In genomic region chrX:74367512-74367911, GRCm38 (mm10) we compare ENCODE assay signal across 9 mouse cellular contexts. TPM values are rescaled to one million over a fixed set of nuclear protein-coding genes. Genes with fewer than 3 reads are reported as not detected.
DNase-seq lines count a peak whose midpoint lies in the region; ATAC-seq and TF ChIP-seq lines count a peak whose summit lies in the region.
"Had no signal": no experiment of that assay in that cellular context is flagged by ENCODE, and none has a peak within 500 bp of the region (broad histone marks: within the 10 kb centered on the region; RNA-seq: fewer than 3 reads in every experiment).

No protein-coding gene starts in this region.

- no peak for DNase-seq in kidney, postnatal 10 days
- DNase-seq in embryo, embryonic 10 days (ENCODE audit: low spot score), result no peak
- no peak for DNase-seq in cerebellum, adult 9-11 months
- no peak for DNase-seq in layer of hippocampus, adult 9-10 months (ENCODE audit: low spot score)
- DNase-seq: right cerebral cortex, adult 18-20 months had no signal

- H3K4me2 ChIP-seq in kidney, embryonic 15.5 days, result peak overlapping the region; percentile 62
- H3K4me2 ChIP-seq in hindbrain, embryonic 13.5 days, result peak overlapping the region; percentile 65
- peak overlapping the region; percentile 69 for H3K4me2 ChIP-seq in midbrain, embryonic 13.5 days (replicated peaks)

- peak overlapping the region; percentile 85 for H3K27ac ChIP-seq in kidney, embryonic 15.5 days
- 0 out of 2 replicates have a peak overlapping the region, but pooled peaks have one; percentile 38 for H3K27ac ChIP-seq in cortical plate, adult 2 months (ENCODE audit: insufficient read depth, low read length)
- peak overlapping the region; percentile 80; the same call in 1 of the 2 replicates for H3K27ac ChIP-seq in hindbrain, embryonic 13.5 days
- H3K27ac ChIP-seq in midbrain, embryonic 13.5 days, result no peak overlapping the region

- no peak for TF ChIP-seq POLR2A in cortical plate, adult 2 months (IDR thresholded peaks at IDR 0.05; ENCODE audit: extremely low read depth, insufficient read depth, low read length)

- H3K9me3 ChIP-seq in kidney, embryonic 15.5 days (replicated peaks), result no peaks in the 10 kb centered on the region
- no peaks in the 10 kb centered on the region for H3K9me3 ChIP-seq in hindbrain, embryonic 13.5 days
- no peaks in the 10 kb centered on the region for H3K9me3 ChIP-seq in midbrain, embryonic 13.5 days

- WGBS in kidney, embryonic 15.5 days, result 66% methylated on average over 10 of the region's 10 CpGs
- 68% methylated on average over 10 of the region's 10 CpGs for WGBS in hindbrain, embryonic 13.5 days
- WGBS in midbrain, embryonic 13.5 days, result 70% methylated on average over 10 of the region's 10 CpGs

- H3K4me1 ChIP-seq in kidney, embryonic 15.5 days, result peaks cover 17% of the 10 kb centered on the region
- no peaks in the 10 kb centered on the region; the same call in 1 of the 2 replicates for H3K4me1 ChIP-seq in cortical plate, adult 2 months (ENCODE audit: control insufficient read depth, insufficient read depth, low read length)
- H3K4me1 ChIP-seq in hindbrain, embryonic 13.5 days (replicated peaks), result peaks cover 19% of the 10 kb centered on the region
- peaks cover 10% of the 10 kb centered on the region for H3K4me1 ChIP-seq in midbrain, embryonic 13.5 days (replicated peaks)

- ATAC-seq in kidney, embryonic 15.5 days (replicated peaks; ENCODE audit: low FRiP score), result no peak
- ATAC-seq in hindbrain, embryonic 13.5 days (ENCODE audit: low FRiP score), result 0 out of 2 replicates have a peak, but pooled peaks have one; percentile 6
- 0 out of 2 replicates have a peak, but pooled peaks have one; percentile 2 for ATAC-seq in midbrain, embryonic 13.5 days

- H3K9ac ChIP-seq in kidney, embryonic 15.5 days, result peak overlapping the region; percentile 67
- peak overlapping the region; percentile 82 for H3K9ac ChIP-seq in hindbrain, embryonic 13.5 days
- H3K9ac ChIP-seq in midbrain, embryonic 13.5 days (replicated peaks), result peak overlapping the region; percentile 84

- peaks cover 25% of the 10 kb centered on the region for H3K36me3 ChIP-seq in kidney, embryonic 15.5 days
- H3K36me3 ChIP-seq in hindbrain, embryonic 13.5 days, result no peaks in the 10 kb centered on the region
- peaks cover 3% of the 10 kb centered on the region; the same call in 1 of the 2 replicates for H3K36me3 ChIP-seq in midbrain, embryonic 13.5 days

- no peak for TF ChIP-seq CTCF in cortical plate, adult 2 months (IDR thresholded peaks at IDR 0.05; ENCODE audit: extremely low read depth, insufficient read depth, low read length)

- H3K4me3 ChIP-seq in kidney, embryonic 15.5 days (replicated peaks), result peak overlapping the region; percentile 62
- peak overlapping the region; percentile 91 for H3K4me3 ChIP-seq in cortical plate, adult 2 months (ENCODE audit: insufficient read depth, low read length)
- peak overlapping the region; percentile 59 for H3K4me3 ChIP-seq in hindbrain, embryonic 13.5 days
- H3K4me3 ChIP-seq in midbrain, embryonic 13.5 days (replicated peaks), result peak overlapping the region; percentile 59

- H3K27me3 ChIP-seq in kidney, embryonic 15.5 days, result no peaks in the 10 kb centered on the region
- no peaks in the 10 kb centered on the region for H3K27me3 ChIP-seq in hindbrain, embryonic 13.5 days
- H3K27me3 ChIP-seq in midbrain, embryonic 13.5 days, result no peaks in the 10 kb centered on the region

RNA-seq across cellular contexts. Expression of gene Ubl4a, which starts 5.5 kb away (rescaled TPM):
- polyA plus RNA-seq in kidney, embryonic 15.5 days (2015; fragmentation: Nextera tagmentation; extraction: Ambion mirVana), result 68.4 and 76.0 TPM in 2 replicates
- 82.9 and 83.8 TPM in 2 replicates for polyA plus RNA-seq in cortical plate, adult 2 months (2012; rRNA removed)
- 61.6 and 64.0 TPM in 2 replicates for polyA plus RNA-seq in hindbrain, embryonic 13.5 days (2015; fragmentation: Nextera tagmentation; extraction: Ambion mirVana)
- 66.7 and 68.8 TPM in 2 replicates for polyA plus RNA-seq in midbrain, embryonic 13.5 days (2015; fragmentation: Nextera tagmentation; extraction: Ambion mirVana)

RNA-seq across cellular contexts. Expression of gene Slc10a3, which starts 5.6 kb away (rescaled TPM):
- 19.7 and 22.1 TPM in 2 replicates for polyA plus RNA-seq in kidney, embryonic 15.5 days (2015; fragmentation: Nextera tagmentation; extraction: Ambion mirVana)
- 4.2 and 5.2 TPM in 2 replicates for polyA plus RNA-seq in cortical plate, adult 2 months (2012; rRNA removed)
- 8.2 and 8.5 TPM in 2 replicates for polyA plus RNA-seq in hindbrain, embryonic 13.5 days (2015; fragmentation: Nextera tagmentation; extraction: Ambion mirVana)
- 7.0 and 8.5 TPM in 2 replicates for polyA plus RNA-seq in midbrain, embryonic 13.5 days (2015; fragmentation: Nextera tagmentation; extraction: Ambion mirVana)

RNA-seq across cellular contexts. Expression of gene Lage3, which starts 14.1 kb away (rescaled TPM):
- polyA plus RNA-seq in kidney, embryonic 15.5 days (2015; fragmentation: Nextera tagmentation; extraction: Ambion mirVana), result 123 and 126 TPM in 2 replicates
- polyA plus RNA-seq in cortical plate, adult 2 months (2012; rRNA removed), result 51.6 and 54.4 TPM in 2 replicates
- polyA plus RNA-seq in hindbrain, embryonic 13.5 days (2015; fragmentation: Nextera tagmentation; extraction: Ambion mirVana), result 79.4 and 79.8 TPM in 2 replicates
- 82.8 and 85.4 TPM in 2 replicates for polyA plus RNA-seq in midbrain, embryonic 13.5 days (2015; fragmentation: Nextera tagmentation; extraction: Ambion mirVana)

RNA-seq across cellular contexts. Expression of gene Fam3a, which starts 25.6 kb away (rescaled TPM):
- polyA plus RNA-seq in kidney, embryonic 15.5 days (2015; fragmentation: Nextera tagmentation; extraction: Ambion mirVana), result 38.9 and 40.2 TPM in 2 replicates
- polyA plus RNA-seq in cortical plate, adult 2 months (2012; rRNA removed), result 31.6 TPM in 2 replicates
- 36.3 and 36.5 TPM in 2 replicates for polyA plus RNA-seq in hindbrain, embryonic 13.5 days (2015; fragmentation: Nextera tagmentation; extraction: Ambion mirVana)
- 33.7 and 37.7 TPM in 2 replicates for polyA plus RNA-seq in midbrain, embryonic 13.5 days (2015; fragmentation: Nextera tagmentation; extraction: Ambion mirVana)

RNA-seq across cellular contexts. Expression of gene Ikbkg, which starts 25.6 kb away (rescaled TPM):
- 19.9 and 21.0 TPM in 2 replicates for polyA plus RNA-seq in kidney, embryonic 15.5 days (2015; fragmentation: Nextera tagmentation; extraction: Ambion mirVana)
- 21.3 and 22.1 TPM in 2 replicates for polyA plus RNA-seq in cortical plate, adult 2 months (2012; rRNA removed)
- polyA plus RNA-seq in hindbrain, embryonic 13.5 days (2015; fragmentation: Nextera tagmentation; extraction: Ambion mirVana), result 15.4 and 18.8 TPM in 2 replicates
- polyA plus RNA-seq in midbrain, embryonic 13.5 days (2015; fragmentation: Nextera tagmentation; extraction: Ambion mirVana), result 17.8 and 19.2 TPM in 2 replicates
